Mouse (Mus musculus) embryonic facial prominence, embryonic 11.5 days (tissue): ENCODE measurements around the gene Mxra8. TPM values are rescaled to one million over a fixed set of nuclear protein-coding genes. Genes with fewer than 3 reads are reported as not detected.

Experiments used
- ATAC-seq: fragments of 200-750 bp; cut with Nextera tagmentation; replicated peaks from 2 replicates; pipeline ENCODE4 v1.8.0; 2017; ENCODE audit warnings: low read depth; ENCODE audit not compliant: insufficient number of reproducible peaks, low FRiP score, low TSS enrichment
- DNase-seq: peaks from one replicate; pipeline ENCODE4 v3.0.0-alpha.2; 2015; ENCODE audit warnings: low spot score
- H3K27ac ChIP-seq: fragments of 300-500 bp; sonication (generic); replicated peaks from 2 replicates; pipeline ENCODE4 v1.5.1; 2014; ENCODE audit warnings: mild to moderate bottlenecking, low read depth, low read length, control low read depth
- H3K27me3 ChIP-seq: fragments of 300-500 bp; sonication (generic); 2 replicates; pipeline ENCODE4 v1.6.1; 2014; ENCODE audit warnings: mild to moderate bottlenecking, low read length, moderate library complexity, mixed read lengths; ENCODE audit not compliant: control insufficient read depth, insufficient read depth
- H3K36me3 ChIP-seq: fragments of 300-500 bp; sonication (generic); replicated peaks from 2 replicates; pipeline ENCODE4 v1.6.1; 2014; ENCODE audit warnings: low read depth, mild to moderate bottlenecking, low read length, moderate library complexity, mixed read lengths; ENCODE audit not compliant: control insufficient read depth, insufficient read depth
- H3K4me1 ChIP-seq: fragments of 300-500 bp; sonication (generic); 2 replicates; pipeline ENCODE4 v1.6.1; 2014; ENCODE audit warnings: low read length, mixed read lengths; ENCODE audit not compliant: control insufficient read depth, insufficient read depth
- H3K4me2 ChIP-seq: fragments of 300-500 bp; sonication (generic); 2 replicates; pipeline ENCODE4 v1.6.1; 2014; ENCODE audit warnings: low read depth, mild to moderate bottlenecking, control low read depth, low read length, moderate library complexity
- H3K4me3 ChIP-seq: fragments of 300-500 bp; sonication (generic); 2 replicates; pipeline ENCODE4 v1.5.1; 2014; ENCODE audit warnings: low read depth, low read length, control low read depth
- H3K9ac ChIP-seq: fragments of 300-500 bp; sonication (generic); replicated peaks from 2 replicates; pipeline ENCODE4 v1.6.1; 2014; ENCODE audit warnings: mild to moderate bottlenecking, control low read depth, low read length
- H3K9me3 ChIP-seq: fragments of 300-500 bp; sonication (generic); replicated peaks from 2 replicates; pipeline ENCODE4 v1.6.1; 2016; ENCODE audit warnings: mild to moderate bottlenecking, low read length, inconsistent platforms, mixed read lengths; ENCODE audit not compliant: control insufficient read depth
- WGBS: fragments of 180-500 bp; shearing (Covaris S2); extraction: QIAGEN DNeasy Blood & Tissue Kit; methylation state at CpG from one replicate; pipeline ENCODE4 v1.1.7; 2014; 5-methylcytosine and 5-hydroxymethylcytosine counted together
- polyA plus RNA-seq: library from polyadenylated mRNA; unstranded; fragments of >200 nt; fragmentation: Nextera tagmentation; extraction: Ambion mirVana; gene quantifications from 2 replicates; pipeline ENCODE4 v1.2.1, GENCODE M21; 2014

The Mxra8 gene
- polyA plus RNA-seq, 1 experiment from 2014 or later = 38.2 TPM

GRCm38 (mm10) chr4:155838187-155839153, 1.0 kb upstream of the Mxra8 start:
- WGBS = 60% methylated on average over 8 of the region's 8 CpGs
- no peaks in the 10 kb centered on the region for H3K27me3 ChIP-seq
- H3K9ac ChIP-seq = no peak overlapping the region; the same call in 1 of the 2 replicates
- no peaks in the 10 kb centered on the region for H3K36me3 ChIP-seq
- no peak overlapping the region for H3K27ac ChIP-seq
- H3K4me3 ChIP-seq = no peak overlapping the region
- peaks cover 6% of the 10 kb centered on the region for H3K4me1 ChIP-seq
- ATAC-seq (no peak), DNase-seq (no peak)
- no peaks in the 10 kb centered on the region for H3K9me3 ChIP-seq
- no peak overlapping the region for H3K4me2 ChIP-seq

GRCm38 (mm10) chr4:155840076-155841002, 859 bp downstream of the Mxra8 start:
- Histone ChIP-seq H3K4me1 (peaks cover 6% of the 10 kb centered on the region), H3K4me3 (peak overlapping the region; percentile 48), H3K9me3 (no peaks in the 10 kb centered on the region), H3K27ac (no peak overlapping the region), H3K9ac (peak overlapping the region; percentile 59), H3K4me2 (peak overlapping the region; percentile 86), H3K27me3 (no peaks in the 10 kb centered on the region), H3K36me3 (no peaks in the 10 kb centered on the region)
- WGBS = 7% methylated on average over 8 of the region's 8 CpGs
- ATAC-seq (peak; percentile 32; the same call in 1 of the 2 replicates), DNase-seq (no peak)

- peak; percentile 68 for DNase-seq
- H3K27me3 ChIP-seq = no peaks in the 10 kb centered on the region
- peak overlapping the region; percentile 59 for H3K9ac ChIP-seq
- H3K36me3 ChIP-seq = no peaks in the 10 kb centered on the region
- no peak overlapping the region for H3K27ac ChIP-seq
- H3K4me3 ChIP-seq = peak overlapping the region; percentile 48
- H3K9me3 ChIP-seq = no peaks in the 10 kb centered on the region
- 1% methylated on average over 32 of the region's 32 CpGs for WGBS
- peaks cover 6% of the 10 kb centered on the region for H3K4me1 ChIP-seq
- peak; percentile 57; the same call in 1 of the 2 replicates for ATAC-seq
- peak overlapping the region; percentile 86 for H3K4me2 ChIP-seq
Measured at GRCm38 (mm10) chr4:155841003-155841454, 1.5 kb downstream of the Mxra8 start.

- Histone ChIP-seq H3K27ac (no peak overlapping the region), H3K4me1 (peaks cover 6% of the 10 kb centered on the region), H3K9ac (no peak overlapping the region), H3K9me3 (no peaks in the 10 kb centered on the region), H3K4me3 (peak overlapping the region; percentile 48; the same call in 1 of the 2 replicates), H3K27me3 (no peaks in the 10 kb centered on the region), H3K36me3 (no peaks in the 10 kb centered on the region), H3K4me2 (peak overlapping the region; percentile 86)
- no peak for DNase-seq
- no peak for ATAC-seq
- WGBS = 41% methylated on average over 38 of the region's 38 CpGs
Measured at GRCm38 (mm10) chr4:155841651-155842270, 2.3 kb downstream of the Mxra8 start.

GRCm38 (mm10) chr4:155843231-155843630, 3.8 kb downstream of the Mxra8 start:
- no peaks in the 10 kb centered on the region for H3K36me3 ChIP-seq
- 90% methylated on average over 5 of the region's 5 CpGs for WGBS
- no peak for ATAC-seq
- DNase-seq = no peak
- no peak overlapping the region for H3K4me3 ChIP-seq
- no peak overlapping the region for H3K9ac ChIP-seq
- H3K27ac ChIP-seq = no peak overlapping the region
- peaks cover 6% of the 10 kb centered on the region for H3K4me1 ChIP-seq
- H3K4me2 ChIP-seq = no peak overlapping the region
- H3K9me3 ChIP-seq = no peaks in the 10 kb centered on the region
- no peaks in the 10 kb centered on the region for H3K27me3 ChIP-seq

GRCm38 (mm10) chr4:155846871-155847578, 7.5 kb downstream of the Mxra8 start, which contains the start of gene Dvl1:
Dvl1 (plus strand) TSS chr4:155847402.
- Histone ChIP-seq H3K9ac (peak within 1 kb of the TSS; percentile 82), H3K4me3 (peak within 1 kb of the TSS; percentile 79), H3K4me2 (peak within 1 kb of the TSS; percentile 90), H3K27ac (no peak within 1 kb of the TSS; the same call in 1 of the 2 replicates), H3K27me3 (no peaks in the 10 kb centered on the region), H3K9me3 (no peaks in the 10 kb centered on the region), H3K4me1 (no peaks in the 10 kb centered on the region; the same call in 1 of the 2 replicates), H3K36me3 (no peaks in the 10 kb centered on the region)
- DNase-seq = peak; percentile 93
- WGBS = 2% methylated on average over 53 of the region's 65 CpGs
- peak; percentile 82 for ATAC-seq
